Mouse (Mus musculus) cerebellum, postnatal 10 days (tissue): ENCODE results near the gene Snd1.

ENCODE experiments used
- DNase-seq, 2 experiments: peaks; one replicate each; pipeline ENCODE4 v3.0.0; 2021; ENCODE audit warnings: mixed read lengths in 2 of 2

The Snd1 gene

DNA sequence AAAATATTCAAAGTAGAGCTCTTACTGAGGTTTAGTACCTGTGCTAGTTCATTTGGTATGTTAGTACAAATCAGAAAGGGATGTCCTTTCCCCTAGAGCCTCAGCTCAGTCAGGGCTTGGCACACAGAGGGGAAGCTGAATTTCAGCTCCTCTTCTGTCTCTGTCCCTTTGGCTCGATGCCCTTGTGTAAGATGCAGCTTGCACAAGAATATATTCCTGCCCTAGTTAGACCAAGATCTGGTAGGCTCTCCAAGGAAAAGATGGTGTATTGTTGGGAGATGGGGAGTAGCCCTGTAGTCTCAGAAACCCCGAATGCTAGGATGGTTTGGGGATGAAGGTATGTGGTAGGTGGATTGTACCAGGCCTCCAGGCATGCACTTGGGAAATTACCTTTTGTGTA is 74.4 kb downstream of the Snd1 start:
- peak; percentile 51 to 57 for DNase-seq

DNA sequence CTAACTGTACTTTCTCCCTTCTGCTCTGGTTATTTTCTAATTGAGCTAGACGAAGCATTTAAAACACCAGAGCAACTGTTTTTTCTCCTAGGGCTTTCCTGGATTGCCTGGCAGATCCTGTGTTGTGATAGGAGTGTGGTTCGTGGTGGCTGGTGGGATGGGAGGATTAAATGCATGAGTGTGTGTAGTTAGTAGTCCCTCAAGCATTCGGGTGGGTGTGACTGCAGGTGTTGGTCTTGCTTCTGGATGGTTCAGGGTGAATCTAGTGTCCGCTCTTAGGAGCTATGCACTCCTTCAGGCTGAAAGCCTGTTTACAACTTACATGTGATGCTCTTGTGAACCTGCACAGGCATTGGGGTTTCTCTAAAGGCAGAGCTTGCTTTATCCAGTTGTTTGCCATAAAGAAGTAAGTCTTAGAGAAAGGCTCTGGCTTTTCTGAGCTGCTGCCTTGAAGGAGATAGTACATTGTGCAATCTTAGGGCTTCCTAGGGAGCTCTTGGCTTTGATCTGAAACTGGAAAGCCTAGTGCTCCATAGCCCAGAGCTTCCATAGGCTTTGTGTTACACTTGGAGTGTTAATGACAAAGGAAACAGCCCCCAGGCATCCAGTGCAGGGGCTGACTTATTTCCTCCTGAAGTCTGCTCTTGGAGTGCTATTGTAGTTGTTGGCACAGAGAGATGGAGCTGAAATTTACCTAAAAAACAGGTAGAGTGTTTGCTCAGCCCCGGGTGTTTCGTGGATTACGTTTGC is 75.5 kb downstream of the Snd1 start:
- no peak for DNase-seq

DNA sequence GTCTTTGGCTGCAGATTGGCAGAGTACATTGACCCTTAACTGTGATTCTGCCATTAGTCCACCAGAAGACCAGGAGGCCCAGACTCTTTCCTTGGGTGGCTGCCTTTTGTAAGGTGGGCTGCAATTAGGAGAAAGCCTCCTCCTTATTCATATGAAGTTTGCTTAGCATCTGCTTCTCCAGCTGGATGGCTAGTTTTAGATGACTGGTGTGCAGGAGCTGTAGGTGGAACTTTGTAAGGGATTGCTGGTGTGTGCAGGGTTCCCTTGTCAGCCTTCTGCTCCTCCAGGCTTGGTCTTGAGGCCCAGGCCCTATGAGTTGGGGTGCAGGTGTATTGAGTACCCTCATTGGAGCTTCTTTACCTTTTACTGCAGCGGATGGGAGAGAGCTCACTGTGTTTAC is 79.5 kb downstream of the Snd1 start:
- DNase-seq = no peak

DNA sequence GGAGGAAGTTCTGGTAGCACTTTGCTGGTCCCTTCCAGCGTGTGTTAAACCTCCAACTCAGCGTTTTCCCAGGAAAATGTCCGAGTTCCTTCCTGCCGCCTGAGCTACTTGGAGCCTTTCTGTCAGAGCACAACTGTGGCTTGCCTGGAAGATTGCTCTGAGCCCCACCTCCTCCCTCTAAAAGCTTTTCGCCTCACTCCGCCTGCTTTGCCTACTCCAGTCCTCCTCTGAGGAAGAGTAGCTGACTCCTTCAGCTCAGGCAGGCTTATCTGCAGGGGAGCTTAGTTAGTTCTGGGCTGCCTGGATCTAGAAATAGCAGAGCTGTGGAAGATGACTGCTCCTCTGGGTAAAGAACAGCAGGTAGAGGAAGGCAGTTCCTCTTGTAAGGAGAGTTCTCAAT is 80.1 kb downstream of the Snd1 start:
- no peak for DNase-seq

DNA sequence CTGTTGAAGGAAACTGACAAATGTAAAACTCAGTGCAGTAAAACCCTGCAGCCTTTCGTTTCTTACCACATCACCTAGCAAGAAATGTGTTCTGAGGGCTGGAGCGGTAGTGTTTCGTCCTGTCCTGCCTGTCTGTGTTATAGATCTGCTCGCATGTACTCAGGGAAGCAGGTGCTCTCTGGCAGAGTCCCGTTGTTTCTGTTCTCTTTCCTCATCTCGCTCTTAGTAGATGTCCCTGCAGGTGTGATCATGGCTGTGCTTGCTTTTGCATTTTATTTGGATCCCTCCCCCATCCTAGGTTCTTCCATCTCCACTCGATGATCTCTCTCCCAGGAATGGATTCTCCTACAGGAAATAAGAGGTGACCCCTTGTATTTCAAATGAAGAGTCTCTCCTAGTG is 80.5 kb downstream of the Snd1 start:
- no peak for DNase-seq

DNA sequence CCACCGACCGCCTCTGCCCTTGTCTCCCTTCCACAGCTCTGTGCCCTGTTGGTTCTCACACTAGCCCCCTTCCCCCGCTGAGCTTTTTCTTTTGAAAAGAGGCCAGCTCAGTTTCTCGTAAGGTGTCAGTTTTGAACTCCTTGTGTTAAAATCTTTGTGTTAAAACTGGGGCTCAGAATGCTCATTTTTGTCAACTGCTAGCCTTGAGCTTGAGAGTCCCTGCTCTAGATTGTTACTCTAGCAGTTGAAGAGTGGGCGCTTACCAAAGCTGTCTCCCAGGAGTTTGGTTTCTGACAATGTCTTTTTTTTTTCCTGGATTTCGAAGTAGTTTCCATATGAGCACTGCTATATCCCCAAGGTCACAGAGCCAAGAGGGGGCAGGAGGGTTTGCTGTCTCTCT is 82.8 kb downstream of the Snd1 start:
- DNase-seq = no peak

DNA sequence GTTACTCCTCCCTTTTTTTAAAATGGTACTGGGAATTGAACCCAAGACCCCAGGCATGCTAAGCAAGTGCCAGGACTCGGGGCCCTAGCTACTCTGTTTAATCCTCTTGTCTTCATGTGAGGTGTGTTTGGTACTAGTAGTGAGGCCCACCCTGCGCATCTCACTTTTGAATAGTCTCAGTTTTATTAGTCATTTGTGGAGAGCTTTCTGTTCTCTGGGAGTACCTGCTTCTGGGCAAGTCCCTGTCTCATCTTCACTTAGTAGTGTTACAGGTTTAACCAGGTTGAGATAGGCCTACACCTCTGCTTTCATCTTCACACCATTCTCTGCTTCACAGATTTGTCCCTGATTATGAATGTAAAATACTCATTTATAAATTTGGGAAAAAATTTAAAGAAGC is 84.5 kb downstream of the Snd1 start:
- no peak for DNase-seq

DNA sequence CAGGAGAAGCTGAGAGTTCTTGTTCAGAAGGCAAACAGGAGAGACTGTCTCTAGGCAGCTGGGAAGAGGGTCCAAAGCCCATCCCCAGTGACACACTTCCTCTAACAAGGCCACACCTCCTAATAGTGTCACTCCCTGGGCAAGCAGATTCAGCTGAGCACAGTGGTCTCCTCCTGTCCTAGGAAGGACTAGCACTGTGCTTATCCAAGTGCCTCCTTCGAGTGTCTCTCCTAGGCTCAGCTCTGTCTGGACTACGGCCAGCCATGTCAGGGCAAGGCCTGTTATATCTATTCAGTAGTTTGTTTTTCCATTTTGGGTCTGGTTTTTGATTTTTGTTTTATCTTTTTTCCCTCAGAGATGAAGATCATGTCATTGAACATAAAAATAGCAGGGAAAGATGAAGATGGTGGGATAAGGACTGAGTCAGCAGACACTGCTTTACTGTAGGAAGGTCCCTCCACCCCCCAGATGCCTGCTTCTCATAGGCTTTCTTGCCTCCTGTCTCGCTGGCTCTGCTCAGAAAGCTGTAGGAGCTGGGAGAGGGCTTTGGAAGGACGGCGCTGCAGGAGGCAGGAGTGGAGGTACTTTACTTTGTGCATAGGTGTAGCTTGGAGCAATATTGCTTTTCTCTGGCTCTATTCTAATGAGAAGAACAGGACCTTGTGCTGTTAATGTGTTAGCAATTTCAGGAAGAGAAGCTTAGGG is 86.5 kb downstream of the Snd1 start:
- peak; percentile 38 to 45 for DNase-seq

DNA sequence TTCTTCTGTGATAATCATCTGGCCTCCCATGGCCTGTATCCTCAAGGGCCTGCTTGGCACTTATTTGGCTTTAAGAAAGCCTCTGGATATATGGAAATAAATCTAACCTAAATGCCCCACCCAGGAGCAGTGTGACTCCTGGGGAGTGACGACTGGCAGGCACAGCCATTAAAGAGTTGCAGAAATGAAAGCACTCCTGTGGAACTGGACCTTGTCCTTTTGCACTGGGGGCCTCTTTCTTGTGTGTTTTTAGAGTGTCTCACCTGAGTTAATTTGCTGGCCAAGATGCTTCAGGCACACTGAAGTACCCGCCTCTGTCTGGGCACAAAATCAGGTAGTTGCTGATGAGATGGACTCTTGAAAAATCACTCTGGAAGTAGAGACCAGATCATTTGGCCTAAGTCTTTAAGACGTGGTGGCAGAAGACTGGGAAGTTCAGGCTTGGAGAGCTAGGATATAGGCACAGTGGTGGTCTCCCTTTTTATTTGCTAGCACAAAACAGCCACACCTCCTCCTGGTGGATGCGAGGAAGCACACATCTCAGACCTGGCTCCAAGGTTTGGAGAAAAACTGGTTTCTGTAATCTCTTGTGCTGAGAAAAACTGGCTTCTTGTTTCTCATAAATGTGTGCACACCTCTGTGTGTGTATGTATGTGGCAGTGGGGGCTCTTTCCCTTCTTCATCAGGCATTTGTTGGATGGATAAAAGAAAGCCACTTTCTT is 87.5 kb downstream of the Snd1 start:
- no peak for DNase-seq

DNA sequence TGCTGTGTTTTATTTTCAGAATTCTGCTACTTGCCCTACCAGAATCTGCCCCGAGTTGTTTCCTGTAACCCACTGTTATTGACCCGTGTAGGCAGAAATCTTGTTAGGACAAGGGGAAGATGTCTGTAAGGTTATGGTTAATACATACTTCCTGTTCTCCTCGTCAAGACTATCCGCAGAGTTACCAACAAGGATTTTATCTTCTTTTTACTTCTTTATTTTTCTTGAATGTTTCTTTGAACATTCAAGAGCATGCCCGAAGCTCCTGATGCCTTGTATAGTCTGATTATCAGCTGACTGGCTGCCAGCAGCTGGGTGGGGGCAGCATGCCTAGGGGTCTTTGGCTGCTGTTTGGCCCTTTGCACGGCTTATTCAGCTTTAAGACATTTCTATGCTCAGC is 93.0 kb downstream of the Snd1 start:
- DNase-seq = no peak

DNA sequence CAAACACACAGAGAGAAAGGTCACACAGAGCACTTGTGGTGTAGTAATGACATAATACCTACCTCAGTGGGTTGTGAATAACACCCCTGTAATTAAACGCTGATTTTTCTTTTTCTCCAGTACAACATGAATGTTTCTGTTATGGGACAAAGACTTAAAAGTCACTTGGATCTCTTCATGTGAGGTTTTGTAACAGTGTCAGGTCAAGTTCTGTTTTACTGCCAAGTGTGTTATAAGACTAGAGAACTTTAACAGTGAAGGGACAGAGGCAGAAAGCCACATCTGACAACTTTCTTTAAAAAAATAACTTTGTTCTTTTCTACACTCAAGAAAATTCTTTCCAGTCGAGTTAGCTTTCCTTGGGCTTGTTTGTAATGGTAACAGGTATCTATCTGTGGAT is 97.0 kb downstream of the Snd1 start:
- no peak for DNase-seq

DNA sequence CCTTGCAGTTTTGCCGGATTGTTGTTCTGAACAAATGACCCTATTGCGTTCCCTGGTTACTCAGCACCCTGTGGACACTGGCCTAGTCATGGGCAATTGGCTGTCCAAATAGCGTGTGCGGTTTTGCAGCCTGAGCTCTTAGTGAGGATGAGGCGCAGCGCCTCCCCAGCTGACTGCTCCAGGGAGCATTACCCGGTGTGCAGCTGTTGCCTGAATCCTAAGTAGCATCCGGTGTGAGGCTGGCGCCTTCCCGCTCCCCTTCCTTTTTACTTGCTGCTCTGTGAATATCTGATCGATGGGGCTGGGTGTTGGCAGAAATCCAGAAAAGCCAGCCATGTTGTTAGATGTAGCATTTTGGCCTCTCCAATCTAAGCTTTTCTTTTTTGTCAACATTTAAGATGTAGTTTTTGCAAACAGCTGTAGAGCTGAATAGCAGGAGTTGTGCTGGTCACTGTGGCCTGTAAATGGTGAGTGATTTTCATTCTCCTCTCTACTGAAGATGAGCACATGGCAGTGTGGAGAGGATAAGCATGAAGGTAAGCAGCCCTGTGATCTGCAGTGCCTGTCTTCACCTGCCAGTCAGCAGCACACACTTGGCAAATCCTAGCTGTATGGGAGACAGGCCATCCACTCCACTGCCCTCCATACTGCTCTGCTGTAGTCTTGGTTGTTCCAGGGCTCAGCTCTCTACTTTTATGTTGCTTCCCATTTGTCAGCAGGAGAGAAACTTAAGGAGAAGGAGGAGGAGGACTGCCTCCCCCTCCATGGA is 98.2 kb downstream of the Snd1 start:
- peak; percentile 60 to 73 for DNase-seq

DNA sequence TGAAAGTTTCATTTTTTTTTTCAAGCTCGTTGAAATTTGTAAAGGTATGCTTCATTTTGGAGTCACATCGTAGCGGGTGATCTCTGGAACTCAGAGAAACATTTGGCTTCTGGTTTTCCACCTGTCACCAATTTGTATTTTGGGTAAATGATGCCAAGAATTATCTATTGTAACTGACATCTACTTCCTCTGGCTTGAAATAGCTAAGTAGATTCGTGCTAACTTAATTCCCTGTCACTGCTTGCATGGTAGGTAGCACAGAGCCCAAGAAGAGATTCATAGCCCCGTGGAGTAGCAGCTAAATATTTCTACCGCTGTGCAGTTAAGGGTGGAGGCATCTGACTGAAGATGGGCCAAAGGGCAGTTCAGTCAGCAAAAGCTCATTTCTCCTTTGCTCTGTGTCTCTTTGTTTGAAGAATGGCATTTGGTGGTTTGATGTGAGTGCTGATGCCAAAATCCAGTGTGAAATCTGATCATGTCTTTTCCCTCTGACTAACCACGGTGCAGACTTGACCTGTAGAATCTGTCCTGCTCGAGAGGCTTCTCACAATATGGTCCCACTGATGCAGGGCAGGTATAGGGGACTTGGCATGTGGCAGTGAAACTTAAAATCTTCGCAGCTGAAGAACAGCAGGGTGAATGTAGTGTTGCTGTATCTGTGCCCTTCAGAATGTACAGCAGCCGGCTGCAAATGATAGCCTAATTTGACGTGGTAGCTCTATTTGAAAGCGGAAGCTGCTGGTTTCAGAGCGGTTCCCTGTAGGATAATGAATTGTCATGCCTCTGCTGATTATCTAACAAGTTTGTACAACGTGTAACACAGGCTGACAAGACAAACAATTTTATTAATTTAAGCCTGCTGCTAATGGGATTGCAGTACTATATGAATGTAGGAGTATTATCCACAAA is 101.7 kb downstream of the Snd1 start:
- DNase-seq = peak in 1 of 2 experiments; percentile 14

DNA sequence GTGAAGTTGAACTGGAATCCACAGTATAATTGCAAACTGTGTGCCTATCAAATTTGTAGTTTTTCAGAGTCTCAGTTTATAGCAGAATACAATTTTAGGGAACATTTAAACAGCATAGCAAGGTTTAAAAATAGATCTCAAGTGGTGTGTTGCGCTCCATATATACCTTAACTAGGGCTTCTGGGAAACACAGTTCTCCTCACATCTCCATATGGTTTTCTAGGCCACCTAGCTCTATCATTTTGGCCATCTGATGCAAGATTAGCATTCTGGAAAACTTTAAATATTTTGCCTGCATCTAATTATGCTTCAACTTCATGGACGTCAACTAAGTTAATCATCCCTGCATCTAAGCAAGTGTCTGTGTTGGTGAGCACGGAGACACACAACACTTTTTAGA is 107.9 kb downstream of the Snd1 start:
- no peak for DNase-seq

DNA sequence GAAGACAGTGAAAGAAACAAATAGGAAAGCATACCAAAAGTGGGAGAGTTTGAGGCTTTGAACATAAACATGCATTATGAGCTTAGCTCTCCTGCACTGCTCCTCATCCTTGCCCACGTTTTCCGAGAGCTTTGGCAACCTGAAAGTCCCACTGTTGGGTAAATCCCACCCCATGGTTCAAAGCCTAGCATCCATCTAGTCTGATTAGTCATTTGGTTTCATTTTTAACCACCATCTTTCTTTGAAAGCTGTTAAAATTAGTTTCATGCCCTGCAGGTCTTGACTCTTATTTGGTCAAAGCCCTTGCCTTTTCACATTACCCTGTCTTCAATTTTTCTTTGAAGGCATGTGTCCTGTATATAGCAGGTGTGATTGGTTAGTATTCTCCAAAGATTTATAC is 108.5 kb downstream of the Snd1 start:
- DNase-seq = no peak

DNA sequence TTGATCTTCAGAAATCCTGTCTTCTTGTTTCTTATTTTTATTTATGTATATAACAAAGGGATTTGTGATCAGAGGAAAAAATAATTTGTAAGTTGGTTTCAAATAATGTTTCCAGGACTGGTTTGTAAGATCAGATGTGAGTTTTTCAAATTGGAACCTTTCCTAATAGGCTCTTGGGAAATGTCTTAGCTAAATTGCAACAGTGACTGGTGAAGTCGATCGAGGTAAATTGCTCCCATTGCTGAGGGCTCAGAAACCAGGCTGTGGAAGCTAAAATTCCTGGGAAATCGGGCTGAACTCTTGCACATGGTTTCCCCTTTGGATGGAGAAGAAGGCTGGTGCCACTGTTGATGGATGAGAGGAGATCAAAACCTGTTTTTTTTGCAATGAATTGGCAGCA is 111.9 kb downstream of the Snd1 start:
- no peak for DNase-seq

DNA sequence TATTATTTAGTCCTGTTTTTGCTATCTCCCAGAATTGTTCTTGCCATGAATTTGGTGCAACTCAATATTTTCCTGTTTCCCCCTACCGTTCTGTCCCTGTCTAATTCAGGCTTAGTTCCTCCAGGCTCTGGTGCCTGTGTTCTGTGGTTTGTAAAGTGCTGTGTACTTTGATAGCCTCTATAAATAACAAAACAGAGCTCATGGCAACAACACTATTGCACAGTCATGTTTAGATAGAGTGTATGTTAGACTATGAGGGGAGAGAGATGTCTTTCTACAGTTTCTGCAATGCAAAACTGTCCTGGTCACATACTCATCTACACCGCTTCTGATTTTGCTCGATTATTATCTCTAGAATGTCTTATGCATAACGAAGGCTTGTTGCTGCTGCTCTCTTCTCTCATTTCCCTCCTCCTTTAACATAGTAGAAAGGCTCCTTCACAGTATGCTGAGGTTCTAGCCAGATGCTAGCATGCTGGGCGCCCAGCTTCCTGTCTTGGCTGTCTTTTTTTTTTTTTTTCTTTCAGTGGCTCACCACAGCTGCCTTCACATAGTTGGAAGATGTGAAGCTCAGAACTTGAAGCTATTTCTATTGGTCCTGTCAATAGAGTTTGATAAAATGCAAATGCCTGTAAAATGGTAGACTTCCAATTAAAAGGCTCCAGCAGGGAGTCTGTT is 113.7 kb downstream of the Snd1 start:
- DNase-seq = peak in 1 of 2 experiments; percentile 18

DNA sequence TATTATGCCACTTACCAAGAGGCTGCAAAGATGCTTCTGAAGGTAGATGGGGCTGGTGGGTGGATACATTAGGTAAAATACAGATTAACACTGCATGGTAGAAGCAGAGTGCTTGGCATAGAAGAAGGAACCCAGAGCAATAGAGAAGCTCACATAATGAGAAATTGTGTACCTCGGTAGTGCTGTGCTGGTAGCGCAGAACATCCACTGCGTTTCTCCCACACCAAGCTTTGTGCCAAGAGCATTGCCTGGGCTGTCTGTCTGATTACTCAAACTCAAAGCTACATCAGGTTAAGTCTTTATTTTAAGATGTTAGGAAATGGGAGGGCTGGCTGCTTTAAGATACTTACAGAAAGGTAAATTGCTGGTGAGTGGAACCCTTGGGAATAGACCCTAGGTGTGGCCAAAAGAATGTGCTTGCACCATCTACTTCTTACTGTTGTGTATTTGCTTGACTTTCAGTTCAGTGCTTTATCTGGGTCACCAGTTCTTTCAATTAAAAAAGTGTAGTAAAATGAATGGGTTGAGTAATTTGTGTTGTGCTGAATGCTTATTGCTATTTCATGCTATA is 117.5 kb downstream of the Snd1 start:
- DNase-seq = no peak

DNA sequence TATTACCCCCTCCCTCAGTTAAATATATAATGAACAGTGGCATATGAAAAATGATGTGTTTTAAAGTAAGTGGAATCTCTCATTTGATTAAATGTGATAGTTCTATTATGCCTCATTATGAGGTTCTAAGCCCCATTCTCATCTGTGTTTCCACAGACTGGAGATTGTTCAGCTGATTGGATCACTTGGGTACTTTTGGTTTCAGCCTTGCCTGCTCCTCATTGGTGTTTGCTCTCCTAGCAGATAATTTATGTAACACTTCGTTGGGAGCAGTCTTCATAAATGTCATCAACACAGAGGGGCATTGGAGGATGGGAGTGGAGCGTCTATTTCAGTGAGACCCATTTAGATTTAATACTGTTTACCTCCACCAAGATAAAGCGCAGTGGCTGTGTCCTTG is 118.8 kb downstream of the Snd1 start:
- no peak for DNase-seq

DNA sequence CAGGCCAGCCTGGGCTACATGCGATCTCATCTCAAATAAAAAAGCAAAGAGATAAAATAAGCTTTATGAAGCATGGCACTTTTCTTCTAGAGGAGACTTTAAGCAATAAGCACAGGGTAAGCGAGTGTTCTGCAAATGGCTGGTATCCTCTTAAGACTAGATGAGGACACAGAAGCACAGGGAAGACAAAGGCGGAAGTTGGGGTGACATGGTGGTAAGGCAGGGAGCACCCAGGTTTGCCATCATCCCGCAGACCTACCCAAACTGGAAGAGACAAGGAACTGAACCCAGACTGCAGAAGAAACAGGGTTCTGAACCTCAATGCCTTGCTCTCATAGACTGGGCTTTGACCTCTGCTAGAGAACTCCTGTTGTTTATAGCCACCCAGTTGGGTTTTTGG is 119.8 kb downstream of the Snd1 start:
- DNase-seq = no peak

DNA sequence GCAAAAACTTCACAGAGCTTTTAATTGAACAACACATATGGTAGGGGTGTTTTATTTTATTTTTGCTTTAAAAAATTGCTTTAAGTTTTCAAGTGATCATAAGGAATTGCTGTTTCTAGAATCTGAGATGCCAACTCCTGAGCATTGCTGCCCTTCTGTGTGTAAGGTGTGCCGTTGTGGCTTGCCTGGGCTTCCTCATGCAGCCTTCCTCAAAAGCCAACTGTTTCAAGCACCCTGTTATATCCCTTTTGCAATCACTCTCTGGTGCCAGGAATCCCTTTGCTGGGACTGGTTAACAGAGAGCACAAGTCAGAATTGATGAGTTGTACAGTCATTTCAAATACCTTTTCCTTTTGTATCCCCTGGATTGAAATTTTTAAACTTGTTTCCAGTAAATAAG is 120.3 kb downstream of the Snd1 start:
- DNase-seq = no peak
